Mouse (Mus musculus) left cerebral cortex, adult 6 months (tissue): ENCODE data around the gene Oxct1. TPM values are rescaled to one million over a fixed set of nuclear protein-coding genes. Genes with fewer than 3 reads are reported as not detected.

Source experiments
- long read RNA-seq, 2 experiments: library from polyadenylated mRNA; unstranded; transcript quantifications; one replicate each; pipeline ENCODE4 v2.0.0; 2019 to 2020
- polyA plus RNA-seq: library from polyadenylated mRNA; unstranded; fragments of <200 nt; fragmentation: Nextera tagmentation; gene quantifications from 2 replicates; pipeline ENCODE4 v1.2.3, GENCODE M21; 2021

The Oxct1 gene
- polyA plus RNA-seq, result 279 and 391 TPM in 2 replicates
- long read RNA-seq, experiment 1, transcript Oxct1-205 (16 exons, 1,743 nt), result minor isoform, 8 of 1,242 reads
- long read RNA-seq, experiment 1, transcript Oxct1-201 (17 exons, 3,527 nt), result major isoform, 1,131 of 1,242 reads
- long read RNA-seq, experiment 1, partial matches to known transcripts, result 75 of 1,242 reads
- long read RNA-seq, experiment 1, other reads (novel, unspliced or antisense), result 28 of 1,242 reads
- long read RNA-seq, experiment 2, transcript Oxct1-201 (17 exons, 3,527 nt), result major isoform, 249 of 420 reads
- long read RNA-seq, experiment 2, partial matches to known transcripts, result 143 of 420 reads
- long read RNA-seq, experiment 2, other reads (novel, unspliced or antisense), result 25 of 420 reads

DNA sequence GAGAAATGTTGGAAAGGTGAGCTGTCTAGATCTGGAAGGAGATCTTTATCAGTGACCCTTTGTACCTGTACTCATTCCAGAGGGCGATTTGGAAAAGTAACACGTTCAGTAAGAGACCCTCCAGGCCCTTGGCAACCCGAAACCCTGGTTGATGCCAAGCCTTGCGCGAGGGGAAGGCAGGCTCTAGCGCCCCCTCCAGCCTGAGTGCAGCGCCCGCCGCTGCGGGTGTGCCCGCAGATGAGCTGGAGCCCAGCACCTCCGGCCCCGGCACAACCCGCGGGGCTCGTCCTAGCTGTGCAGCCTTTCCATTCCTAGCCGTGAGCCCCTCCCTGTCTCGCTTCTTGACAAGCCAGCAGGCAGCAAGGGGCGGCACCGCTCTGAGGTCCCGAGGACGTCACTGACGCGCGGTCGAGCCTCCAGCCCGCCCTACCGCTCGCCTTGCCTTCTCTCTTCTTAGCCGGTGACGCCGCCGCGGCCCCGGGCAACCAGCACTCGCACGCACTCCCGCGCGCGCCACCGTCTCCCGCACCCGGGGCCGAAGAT lies at the start of gene Oxct1:
Gene Oxct1, plus strand, starts transcription at position 153 of the 543 bp plus-strand sequence.

GRCm38 (mm10) chr15:3979061-3979848 lies 46.9 kb upstream of the Oxct1 start, which contains the start of gene Fbxo4:
TSS of gene Fbxo4 (minus strand) at chr15:3979573.

GRCm38 (mm10) chr15:3995448-3996266 lies 30.5 kb upstream of the Oxct1 start, which contains the start of gene AW549877:
TSS of gene AW549877 (minus strand) at chr15:3995744.

Other genes with a start within 250 kb of the Oxct1 start
- gene Fbxo4, start 46.8 kb upstream of the Oxct1 start, polyA plus RNA-seq, result 4.9 and 8.0 TPM in 2 replicates
- gene AW549877, start 30.6 kb upstream of the Oxct1 start, polyA plus RNA-seq, result 9.2 and 12.6 TPM in 2 replicates